Comparison of ENCODE assay signal across 19 mouse cellular contexts in genomic region chr4:136302462-136302861, GRCm38 (mm10). TPM values are rescaled to one million over a fixed set of nuclear protein-coding genes. Genes with fewer than 3 reads are reported as not detected.
"Had no signal": no experiment of that assay in that cellular context is flagged by ENCODE, and none has a peak within 500 bp of the region (broad histone marks: within the 10 kb centered on the region; RNA-seq: fewer than 3 reads in every experiment).

No protein-coding gene starts in this region.

- DNase-seq: kidney, adult 11 months; kidney, adult 9 months; kidney, postnatal 25 days; layer of hippocampus, adult 9-11 months; liver; lung, adult 2 months; lung, postnatal 14 days; lung, postnatal 4 days; thymus, postnatal 25 days had no signal

- H3K27me3 ChIP-seq: limb, embryonic 13.5 days; midbrain, embryonic 12.5 days; neural tube, embryonic 13.5 days had no signal

- H3K4me1 ChIP-seq: limb, embryonic 10.5 days; midbrain, embryonic 12.5 days; neural tube, embryonic 13.5 days had no signal

- H3K9ac ChIP-seq: limb, embryonic 13.5 days; liver, embryonic 14.5 days; midbrain, embryonic 12.5 days; neural tube, embryonic 13.5 days had no signal

- H3K9me3 ChIP-seq: limb, embryonic 10.5 days; limb, embryonic 13.5 days; midbrain, embryonic 12.5 days; neural tube, embryonic 13.5 days had no signal

- ATAC-seq: midbrain, embryonic 16.5 days had no signal

- H3K4me3 ChIP-seq: layer of hippocampus, adult 2 months; limb, embryonic 10.5 days; limb, embryonic 13.5 days; midbrain, embryonic 12.5 days; myocyte; neural tube, embryonic 13.5 days had no signal

- H3K27ac ChIP-seq: kidney, postnatal 0 days; layer of hippocampus, adult 2 months; limb, embryonic 10.5 days; limb, embryonic 13.5 days; liver, embryonic 14.5 days; midbrain, embryonic 12.5 days; neural tube, embryonic 13.5 days had no signal

- H3K4me2 ChIP-seq: limb, embryonic 13.5 days; midbrain, embryonic 12.5 days; neural tube, embryonic 13.5 days had no signal

- H3K36me3 ChIP-seq: limb, embryonic 10.5 days; limb, embryonic 13.5 days; midbrain, embryonic 12.5 days; neural tube, embryonic 13.5 days had no signal

RNA-seq across cellular contexts. Expression of gene Tcea3, which starts 54.9 kb away (rescaled TPM):
- total RNA-seq: layer of hippocampus, adult 2 months; megakaryocyte-erythroid progenitor cell, adult 5-6 weeks had no signal
